Mouse (Mus musculus): ENCODE data around the gene Nup210.
A peak's percentile ranks its signal among the peaks of the same experiment; 100 is the strongest.

The Nup210 gene

DNA sequence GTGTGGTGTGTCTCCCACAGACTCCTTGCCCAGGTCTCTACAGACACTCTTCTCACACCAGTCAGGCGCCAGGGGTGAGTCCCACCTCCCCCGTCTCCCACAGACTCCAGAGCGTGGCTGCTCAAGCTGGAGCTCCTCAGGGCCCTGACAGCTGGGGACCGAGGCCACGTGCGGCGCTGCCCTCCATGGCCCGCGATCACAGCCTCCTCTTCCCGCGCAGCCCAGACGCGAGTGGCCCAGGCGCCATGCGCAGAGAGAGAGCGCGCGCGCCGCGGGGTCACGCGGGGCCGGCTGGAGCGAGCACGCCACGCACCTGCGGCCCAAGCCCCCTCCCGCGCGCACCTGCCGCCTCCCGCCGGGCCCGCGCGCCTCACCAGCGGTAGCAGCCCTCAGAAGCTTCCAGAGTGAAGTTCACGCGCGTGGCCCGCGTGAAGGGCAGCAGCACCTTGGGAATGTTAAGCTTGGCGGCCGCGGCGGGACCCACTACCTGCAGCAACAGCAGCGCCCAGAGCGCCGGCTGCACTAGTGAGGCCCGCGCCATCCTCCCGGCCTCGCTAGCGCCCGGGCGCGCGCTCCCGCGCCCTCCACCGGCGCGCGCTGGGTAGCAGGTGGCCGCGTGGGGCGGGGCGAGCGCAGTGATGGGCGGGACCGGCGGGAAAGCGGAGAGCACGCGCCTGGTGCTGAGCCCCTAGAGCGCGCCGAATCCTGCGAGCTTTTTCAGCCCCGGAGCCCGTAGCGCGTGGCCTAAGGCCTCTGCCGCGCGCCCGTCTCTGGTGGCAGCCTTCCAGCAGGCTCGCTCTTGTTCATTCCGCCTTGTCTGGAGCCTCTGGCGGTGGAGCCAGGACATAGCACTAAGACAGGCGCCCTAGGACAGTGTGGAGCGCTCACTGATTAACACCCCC, at the start of gene Nup210:
Gene Nup210 (minus strand): TSS at position 586 of the 902 bp plus-strand sequence.
- peak; percentile 93 for DNase-seq (ENCODE audit: low spot score)

DNA sequence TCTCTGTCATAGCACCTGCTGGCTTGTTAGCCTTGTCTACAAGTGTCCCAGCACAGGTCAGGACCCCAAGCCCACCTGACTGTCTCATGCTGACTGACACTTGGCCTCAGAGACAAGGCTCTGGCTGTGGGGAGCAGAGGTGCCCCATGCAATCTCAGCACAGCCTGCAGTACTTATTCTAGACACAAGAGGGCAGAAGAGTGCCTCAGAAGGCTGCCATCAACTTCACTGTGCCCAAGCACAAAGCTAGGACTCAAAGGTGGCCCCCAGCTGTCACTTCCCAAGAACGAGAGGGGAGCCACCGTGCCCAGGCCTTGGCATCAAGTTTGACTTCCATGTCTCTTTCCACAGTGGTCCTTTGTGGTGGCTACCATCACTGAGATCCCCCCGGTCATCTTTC, 48.6 kb upstream of the Nup210 start:
- peak; percentile 46 for DNase-seq (ENCODE audit: low spot score)

DNA sequence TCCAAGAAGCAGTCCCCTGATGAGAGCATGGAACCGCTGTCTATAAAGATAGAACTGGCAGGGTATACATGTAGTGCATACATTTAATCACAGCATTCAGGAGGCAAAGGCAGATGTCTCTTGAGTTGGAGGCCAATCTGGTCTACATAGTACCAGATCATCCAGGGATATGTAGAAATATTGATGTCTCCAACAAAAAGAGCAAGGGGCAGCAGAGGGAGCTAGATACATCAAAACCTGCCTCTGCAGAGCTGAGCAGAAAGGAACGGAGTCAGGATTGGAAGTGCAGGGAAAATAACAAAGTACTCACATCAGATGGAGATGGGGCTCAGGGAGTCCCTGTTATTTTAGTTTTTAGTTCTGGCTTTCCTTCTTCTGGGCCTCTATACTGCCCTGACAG, 48.0 kb upstream of the Nup210 start:
- DNase-seq (ENCODE audit: low spot score): no peak

DNA sequence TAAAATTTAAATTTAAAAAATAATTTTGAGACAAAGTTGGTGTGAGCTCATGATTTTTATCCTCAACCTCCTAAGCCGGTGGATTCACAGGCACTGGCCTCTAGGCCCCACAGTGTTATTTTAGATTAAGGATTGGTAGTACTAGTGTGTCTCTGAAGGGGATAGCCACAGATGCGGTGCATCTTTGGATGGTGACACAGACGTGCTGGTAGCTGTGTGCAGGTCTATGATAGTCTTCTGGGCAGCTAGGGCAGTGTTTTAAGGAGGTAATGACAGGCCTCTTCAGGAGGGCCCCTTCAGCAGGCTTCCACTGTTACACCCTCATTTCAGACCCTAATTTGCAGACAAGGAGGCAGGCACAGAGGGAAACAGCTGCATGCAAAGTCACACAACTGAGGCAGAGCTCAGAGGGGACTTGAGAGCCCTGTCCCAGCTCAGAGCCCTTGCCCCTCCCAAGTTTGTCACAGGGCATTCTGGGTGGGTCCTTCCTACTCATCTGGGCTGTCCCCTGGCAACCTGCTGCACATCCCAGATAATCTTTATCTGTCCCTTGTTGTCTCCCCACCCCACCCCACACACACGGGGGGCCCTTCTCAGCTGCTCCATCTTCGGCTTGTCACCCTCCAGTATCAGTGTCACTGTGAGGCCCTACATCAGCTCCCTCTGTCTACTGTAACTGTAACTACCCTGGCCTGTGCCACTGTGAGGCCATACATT, 46.7 kb upstream of the Nup210 start:
- no peak for DNase-seq (ENCODE audit: low spot score)

DNA sequence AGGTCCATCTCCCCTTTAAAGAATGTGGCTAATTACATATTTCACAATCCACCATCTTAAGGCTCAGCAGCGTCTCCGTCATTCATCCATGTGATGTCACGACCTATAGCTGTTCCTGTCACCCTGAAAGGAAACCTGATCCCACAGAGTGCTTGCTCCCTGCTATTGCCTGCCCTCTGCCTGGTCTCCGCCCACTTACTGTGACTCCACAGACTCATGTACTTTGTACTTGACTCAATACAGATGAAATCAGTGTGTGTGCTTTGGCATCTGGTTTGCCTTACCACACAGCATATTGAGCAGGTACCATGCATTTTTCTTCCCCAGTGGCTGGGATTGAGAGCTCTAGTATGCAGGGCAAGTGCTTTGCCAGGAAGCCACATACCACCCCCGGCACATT, 45.7 kb upstream of the Nup210 start:
- DNase-seq (ENCODE audit: low spot score): no peak

DNA sequence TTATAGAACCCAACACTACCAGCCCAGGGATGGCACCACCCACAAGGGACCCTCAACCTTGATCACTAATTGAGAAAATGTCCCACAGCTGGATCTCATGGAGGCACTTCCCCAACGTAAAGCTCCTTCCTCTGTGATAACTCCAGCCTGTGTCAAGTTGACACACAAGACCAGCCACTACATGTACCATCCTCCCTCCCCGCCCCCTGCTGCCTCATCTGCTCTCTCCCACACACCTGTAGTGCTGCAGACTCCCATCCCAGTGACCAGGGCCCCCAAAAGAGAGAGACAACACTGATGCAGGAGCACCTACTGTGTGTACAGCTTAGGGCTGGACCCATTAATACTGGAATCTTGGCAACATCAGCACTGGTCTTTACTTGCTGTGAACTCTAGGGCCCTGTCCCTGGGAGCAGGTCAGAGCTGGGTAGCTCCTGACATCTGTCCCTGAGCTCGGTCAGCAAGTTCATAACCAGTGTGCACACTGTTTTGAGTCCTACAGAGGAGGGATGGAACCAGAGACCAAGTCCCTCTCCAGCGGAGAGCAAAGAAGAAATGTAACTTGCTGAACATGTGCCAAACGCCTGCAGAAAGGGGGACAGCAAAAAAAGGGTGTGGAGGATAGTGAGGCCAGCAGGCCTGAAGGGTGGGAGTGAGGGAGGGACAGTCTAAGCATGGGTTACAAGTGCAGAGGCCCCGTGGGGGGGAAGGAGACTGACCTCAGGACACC, 45.0 kb upstream of the Nup210 start:
- no peak for DNase-seq (ENCODE audit: low spot score)

DNA sequence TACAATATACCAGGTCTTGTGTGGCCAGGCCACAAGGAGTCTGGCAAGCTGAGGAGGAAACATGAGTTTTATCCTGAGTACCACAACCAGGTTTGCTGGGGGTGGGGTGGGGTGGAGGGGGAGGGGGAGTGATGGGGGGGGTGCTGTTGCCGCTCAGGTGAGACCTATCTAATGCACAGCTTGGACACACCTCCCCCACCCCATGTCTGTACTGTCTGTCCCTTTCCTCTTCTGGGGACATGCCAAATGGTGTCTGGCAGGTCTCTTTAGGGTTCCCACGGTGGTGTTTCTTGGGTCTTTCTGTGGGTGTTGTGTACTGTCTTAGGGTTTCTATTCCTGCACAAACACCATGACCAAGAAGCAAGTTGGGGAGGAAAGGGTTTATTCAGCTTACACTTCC, 44.3 kb upstream of the Nup210 start:
- DNase-seq (ENCODE audit: low spot score): no peak

DNA sequence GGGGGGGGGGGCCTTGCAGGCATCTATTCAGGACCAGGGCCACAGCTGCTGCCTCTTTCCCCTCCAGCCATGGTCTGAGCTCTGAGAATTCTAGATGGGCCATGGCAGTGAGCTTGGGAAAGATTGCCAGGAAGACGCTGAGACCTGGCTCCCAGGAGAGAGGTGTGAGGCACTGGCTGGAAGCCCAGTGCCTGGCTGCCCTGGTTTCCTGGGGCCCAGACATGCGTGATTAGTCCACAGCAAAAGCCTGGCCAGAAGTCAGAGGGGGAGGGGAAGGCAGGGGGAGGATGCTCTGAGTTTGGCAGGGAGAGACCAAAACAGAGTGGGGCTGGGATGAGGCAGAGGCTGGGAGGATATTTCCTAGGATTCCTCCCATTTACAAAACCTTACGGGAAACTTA, 43.8 kb upstream of the Nup210 start:
- peak; percentile 67 for DNase-seq (ENCODE audit: low spot score)

DNA sequence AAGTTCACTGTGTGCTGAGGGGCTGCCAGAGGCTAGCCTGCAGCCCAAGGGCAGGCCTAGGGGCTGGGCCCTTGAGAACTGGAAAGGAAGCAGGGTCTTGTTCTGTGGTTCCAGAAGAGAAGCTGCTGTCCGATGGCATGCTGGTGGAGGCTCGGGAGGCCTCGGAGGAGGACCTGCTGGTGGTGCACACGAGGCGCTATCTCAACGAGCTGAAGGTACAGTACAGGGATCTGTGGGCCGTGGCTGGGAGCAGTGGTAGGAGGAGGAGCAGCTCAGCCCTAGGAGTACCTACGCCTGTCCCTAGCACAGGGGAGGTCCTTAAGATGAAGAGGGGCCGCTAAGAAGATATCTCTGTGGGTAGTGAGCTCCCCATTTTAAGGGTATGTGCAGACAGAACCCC, 42.4 kb upstream of the Nup210 start:
- DNase-seq (ENCODE audit: low spot score): no peak

DNA sequence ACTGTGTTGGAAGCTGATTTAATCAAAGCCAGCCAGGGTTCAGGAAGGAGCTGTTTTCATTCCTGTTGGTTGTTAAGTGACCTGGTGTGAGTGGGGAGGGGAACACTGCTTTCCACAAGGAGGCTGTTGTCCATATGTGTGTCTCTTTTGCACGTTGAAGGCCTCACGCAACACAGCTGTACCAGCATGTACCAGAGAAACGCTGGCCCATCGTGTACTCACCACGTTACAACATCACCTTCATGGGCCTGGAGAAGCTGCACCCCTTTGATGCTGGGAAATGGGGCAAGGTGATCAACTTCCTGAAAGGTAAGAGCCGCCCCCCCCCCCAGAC, 40.6 kb upstream of the Nup210 start:
- no peak for DNase-seq (ENCODE audit: low spot score)

DNA sequence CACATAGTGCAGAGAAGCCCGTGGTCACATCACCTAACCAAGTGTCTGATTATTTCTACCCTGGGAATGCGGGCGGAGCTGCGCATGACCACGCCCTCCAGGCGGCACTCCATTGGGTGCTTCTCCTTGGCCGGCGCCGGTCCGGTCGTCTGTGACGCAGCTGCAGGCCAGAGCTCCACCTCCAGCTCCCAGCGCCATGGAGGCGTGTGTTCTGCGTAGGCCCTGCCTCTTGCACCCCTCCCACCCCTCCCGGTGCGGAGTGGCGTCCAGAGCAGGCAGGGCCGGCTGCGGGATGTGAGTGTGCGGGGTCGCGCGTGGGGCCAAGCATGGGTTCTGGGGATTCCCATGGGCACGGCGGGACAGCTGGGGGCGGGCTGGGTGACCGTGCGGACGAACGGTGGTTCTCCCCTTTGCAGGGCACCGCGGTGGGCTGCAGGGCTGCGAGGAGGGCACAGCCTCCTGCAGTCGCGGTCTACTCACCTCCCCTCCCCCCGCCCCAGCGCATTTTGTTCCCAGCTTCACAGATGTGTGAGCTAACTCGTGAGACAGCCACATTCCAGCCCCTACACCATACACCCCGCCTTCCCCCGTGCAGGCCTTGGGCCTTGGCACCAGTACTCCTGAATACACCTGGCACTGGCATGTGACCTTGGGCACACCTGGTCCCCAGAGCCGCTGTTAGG, 40.1 kb upstream of the Nup210 start, which contains the start of gene Hdac11:
Gene Hdac11 (plus strand): TSS at position 112 of the 683 bp plus-strand sequence.
- DNase-seq (ENCODE audit: low spot score): peak; percentile 87

DNA sequence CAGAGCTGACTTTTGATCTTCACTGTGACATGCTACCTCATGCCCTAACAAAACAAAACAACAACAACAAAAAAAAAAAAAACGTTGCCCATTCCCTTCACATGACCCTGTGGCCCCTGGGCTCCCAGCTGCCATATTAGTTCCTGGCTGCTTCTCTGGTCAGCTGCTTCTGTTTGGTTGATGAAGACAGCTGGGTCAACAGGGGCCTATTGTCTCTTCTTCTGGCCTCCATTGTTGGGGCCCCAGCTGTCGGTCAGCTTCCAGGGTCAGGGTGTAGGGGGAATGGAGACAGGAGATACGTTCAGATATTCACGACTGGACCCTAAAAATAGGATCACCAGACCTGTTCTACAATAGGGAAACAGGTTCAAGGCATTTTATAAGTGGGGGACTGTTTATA, 39.4 kb upstream of the Nup210 start:
- no peak for DNase-seq (ENCODE audit: low spot score)

DNA sequence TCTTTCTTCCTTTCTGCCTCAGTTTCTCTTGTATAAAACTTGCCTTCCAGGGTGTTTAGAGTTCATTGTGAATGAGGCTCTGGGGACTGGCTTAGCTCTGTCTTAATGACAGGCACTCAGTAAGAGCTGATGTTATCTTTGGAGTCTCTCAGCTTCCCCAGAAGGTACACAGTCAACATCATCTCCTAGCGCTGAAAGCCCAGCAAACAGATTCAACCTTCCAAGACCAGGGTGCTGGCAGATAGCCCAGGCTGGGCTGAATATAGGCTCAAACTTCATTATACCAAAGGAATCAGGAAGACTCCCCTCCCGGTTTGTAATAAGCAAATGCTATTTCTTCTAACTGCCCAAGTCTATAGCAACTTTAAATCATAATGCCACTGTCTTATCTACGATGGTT, 38.7 kb upstream of the Nup210 start:
- DNase-seq (ENCODE audit: low spot score): no peak

DNA sequence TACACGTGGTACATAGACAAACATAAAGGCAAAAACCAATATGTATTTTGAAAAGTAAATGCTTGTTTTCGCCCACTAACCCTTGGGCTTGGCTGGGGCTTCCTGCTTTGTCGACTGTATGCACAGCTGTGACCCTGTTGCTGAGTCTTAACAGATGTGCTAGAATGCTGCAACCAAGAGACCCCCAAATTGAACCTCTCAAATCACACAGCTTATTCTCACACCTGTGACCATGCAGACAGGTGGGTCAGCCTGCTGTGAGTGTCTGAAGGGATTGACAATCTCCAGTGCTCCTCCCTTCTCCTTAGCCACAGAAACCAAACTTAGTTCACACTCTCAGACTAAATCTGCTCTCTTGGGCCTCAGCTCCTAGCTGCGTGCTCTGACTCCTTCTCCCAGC, 38.1 kb upstream of the Nup210 start:
- DNase-seq (ENCODE audit: low spot score): no peak

DNA sequence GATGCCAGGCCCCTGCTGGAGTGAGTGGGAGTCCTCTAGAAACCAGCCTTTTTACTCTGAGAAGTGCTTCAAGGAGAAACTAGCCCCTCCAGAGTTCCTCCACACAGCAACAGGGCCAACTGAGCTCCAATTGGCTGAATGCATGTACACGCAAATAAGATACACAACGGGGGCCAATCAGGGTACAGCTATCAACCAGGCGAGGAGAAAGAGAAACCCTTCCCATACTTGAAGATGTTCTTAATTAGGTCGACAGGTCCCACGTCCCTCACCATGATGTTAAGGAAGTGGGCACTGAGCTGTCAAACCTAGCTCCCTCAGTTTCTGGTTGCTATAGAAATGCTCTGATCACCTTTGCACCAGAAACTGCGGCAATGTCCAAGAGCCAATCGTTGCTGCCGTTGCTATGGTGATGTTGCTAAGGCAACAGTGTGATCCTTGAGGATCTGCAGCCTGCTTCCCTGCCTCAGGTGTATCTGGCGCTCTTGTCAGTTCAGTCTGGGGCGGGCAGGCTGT, 37.0 kb upstream of the Nup210 start:
- no peak for DNase-seq (ENCODE audit: low spot score)

DNA sequence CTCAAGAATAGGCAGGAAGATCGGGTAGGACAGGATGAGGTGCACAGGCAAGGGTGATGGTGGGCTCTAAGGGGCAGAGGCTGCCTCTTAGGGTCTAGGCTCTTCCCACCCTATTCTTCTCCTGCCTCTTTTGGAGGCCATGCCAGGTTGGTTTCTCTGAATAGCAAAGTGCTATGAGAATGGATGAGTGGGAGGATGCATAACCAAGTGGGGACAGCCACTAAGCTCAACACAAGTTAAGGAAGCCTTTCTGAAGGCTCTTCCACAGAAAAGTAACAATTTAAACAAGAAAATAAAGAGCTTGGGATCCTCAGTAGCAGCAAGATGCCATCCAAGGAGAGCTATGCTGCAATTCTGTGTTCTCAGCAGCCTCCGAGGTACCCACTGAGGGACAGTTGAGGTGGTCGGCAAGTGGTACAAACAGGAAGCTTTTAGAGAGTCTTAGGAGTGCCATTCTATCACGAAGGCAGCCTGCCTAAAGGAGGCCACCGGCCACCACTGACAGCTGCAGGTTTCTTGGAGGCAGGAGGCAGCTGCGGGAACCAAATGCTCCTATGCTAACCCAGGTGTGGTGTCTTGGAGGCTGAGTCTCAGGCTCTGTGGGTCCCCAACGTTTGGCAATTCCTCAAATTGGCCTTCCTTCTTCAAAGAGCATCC, 36.4 kb upstream of the Nup210 start:
- no peak for DNase-seq (ENCODE audit: low spot score)

DNA sequence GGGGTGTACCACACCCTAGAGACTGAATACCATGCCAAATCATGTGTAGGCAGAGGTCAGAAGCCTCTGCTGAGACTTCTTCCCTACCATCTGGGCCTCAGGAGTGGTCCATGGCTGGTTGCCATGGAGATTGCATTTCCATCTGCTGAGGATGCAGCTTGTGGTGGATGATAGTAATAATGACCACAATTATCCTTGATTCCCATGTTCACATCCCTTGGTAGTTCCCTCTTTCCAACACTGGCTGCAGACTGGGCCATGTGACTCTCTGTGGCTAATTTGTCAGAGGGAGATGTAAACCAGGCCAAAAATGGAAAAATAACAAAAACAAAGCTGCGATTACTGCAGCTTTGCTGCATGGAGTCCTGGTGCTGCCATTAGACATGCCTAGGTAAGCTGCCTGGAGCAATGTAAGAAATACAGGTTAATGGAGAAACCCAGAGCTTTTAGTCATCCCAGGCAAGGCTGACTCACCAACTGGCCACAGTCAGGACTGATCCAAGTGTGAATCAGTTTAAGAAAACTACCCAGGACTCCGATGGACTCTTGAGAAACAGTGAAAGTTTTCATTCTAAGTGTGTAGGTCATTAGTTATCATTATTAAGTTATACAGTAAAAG, 30.6 kb upstream of the Nup210 start:
- no peak for DNase-seq (ENCODE audit: low spot score)

DNA sequence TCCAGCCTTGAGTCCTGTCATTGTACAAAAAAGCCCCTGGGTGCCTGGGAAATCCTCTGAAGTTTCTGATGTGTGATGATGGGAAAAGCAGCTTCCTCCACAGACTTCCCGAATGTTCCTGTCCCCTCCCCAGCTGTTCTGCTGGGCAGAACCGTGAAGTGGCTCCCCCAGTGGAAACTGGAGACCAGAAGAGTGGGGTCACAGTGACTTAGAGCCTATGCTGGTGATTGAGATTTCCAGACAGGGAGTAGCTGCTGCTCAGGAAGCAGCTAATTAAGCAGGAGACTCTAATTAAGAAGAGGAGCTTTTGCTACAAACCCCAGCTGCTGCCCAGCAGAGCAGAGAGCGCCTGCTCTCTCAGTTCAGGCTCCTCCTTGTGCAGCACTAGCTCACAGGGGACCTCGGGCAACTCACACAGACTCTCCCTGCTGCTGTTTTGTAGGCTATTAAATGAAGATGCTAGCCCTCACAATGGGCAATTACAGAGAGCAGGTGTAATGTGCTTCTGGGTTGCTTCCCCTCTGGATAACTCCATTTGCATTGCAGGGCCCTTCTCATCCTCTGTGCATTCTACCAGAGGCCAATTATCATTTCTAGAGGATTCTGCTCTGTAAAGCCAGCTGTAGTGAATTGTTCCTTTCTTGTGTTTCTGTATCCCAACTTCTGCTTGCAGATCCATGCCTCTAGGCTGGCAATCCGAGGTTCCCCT, 30.0 kb upstream of the Nup210 start:
- DNase-seq (ENCODE audit: low spot score): no peak

DNA sequence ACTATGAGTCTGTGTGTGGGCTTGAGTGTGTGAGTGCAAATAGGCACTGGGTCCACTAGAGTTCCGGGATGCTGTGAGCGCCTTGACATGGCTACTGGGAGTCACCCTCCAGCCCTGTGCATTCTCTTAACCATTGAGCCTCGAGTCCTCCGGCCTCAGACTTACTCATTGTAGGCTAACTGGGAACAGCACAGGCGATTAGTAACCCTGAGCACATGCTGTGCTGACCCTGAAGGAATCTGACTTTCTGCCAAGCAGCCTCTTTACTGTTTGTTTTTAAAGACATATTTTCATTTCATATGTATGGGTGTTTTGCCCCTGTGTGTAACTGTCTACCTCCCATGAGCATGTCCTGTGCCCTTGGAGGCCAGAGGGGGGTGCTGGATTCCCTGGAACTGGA, 28.9 kb upstream of the Nup210 start:
- no peak for DNase-seq (ENCODE audit: low spot score)

DNA sequence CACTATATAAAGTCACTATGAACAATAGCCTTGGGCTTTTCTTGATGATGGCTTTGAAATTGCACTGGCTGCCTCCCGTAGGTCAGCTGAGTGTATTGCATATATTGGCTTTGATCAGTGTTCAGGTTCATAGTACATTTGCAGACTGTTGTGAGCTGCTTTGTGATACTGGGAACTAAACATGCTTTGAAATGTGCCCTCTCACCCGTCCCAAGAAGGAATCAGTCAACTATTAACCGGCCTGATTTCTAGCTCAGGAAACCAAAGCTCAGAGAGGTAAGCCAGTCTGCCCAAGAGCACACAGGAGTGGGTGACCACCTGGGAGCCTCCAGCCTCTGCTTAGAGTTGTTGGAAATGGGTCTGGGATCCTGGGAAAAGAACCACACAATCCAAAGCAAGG, 28.4 kb upstream of the Nup210 start:
- DNase-seq (ENCODE audit: low spot score): no peak

Measured in ovary, postnatal 36 days (tissue).